Mouse (Mus musculus) right cerebral cortex, postnatal 14 days (tissue): Measurements from ENCODE around the gene M1ap.

ENCODE experiments used
- DNase-seq: peaks from one replicate; pipeline ENCODE4 v3.0.0; 2022

The M1ap gene

GRCm38 (mm10) chr6:83077630-83078323 is 131.1 kb downstream of the M1ap start, which contains the start of gene Pcgf1:
Gene Pcgf1 (plus strand): TSS chr6:83077869.
- peak; percentile 32 for DNase-seq

- DNase-seq, result peak; percentile 100
Observed at GRCm38 (mm10) chr6:83078324-83078858, 131.7 kb downstream of the M1ap start.
